Mouse (Mus musculus) bone marrow, adult 2 months (tissue): Measurements from ENCODE around the gene Rhox9.
"Not testable (repeated sequence)": the region's sequence is repeated elsewhere in the genome, so short reads cannot be mapped to it uniquely, and the experiment has no call there.

Experiments
- CTCF ChIP-seq: fragments of 200-500 bp; IDR thresholded peaks from 2 replicates; pipeline ENCODE4 v1.5.1; 2011; ENCODE audit warnings: low read length, control low read depth; ENCODE audit not compliant: control insufficient read depth, insufficient read depth
- POLR2A ChIP-seq: fragments of 200-500 bp; IDR thresholded peaks from 2 replicates; pipeline ENCODE4 v1.6.1; 2011; ENCODE audit warnings: low read depth, mild to moderate bottlenecking, control low read depth, low read length, borderline replicate concordance; ENCODE audit not compliant: control insufficient read depth

GRCm38 (mm10) chrX:37897132-37897531 lies 4.4 kb downstream of the Rhox9 start, which contains the start of gene Rhox7b:
- not testable (repeated sequence) for TF ChIP-seq POLR2A, CTCF
